Mouse (Mus musculus): ENCODE data around the gene Bnip2.

Bnip2 gene

DNA sequence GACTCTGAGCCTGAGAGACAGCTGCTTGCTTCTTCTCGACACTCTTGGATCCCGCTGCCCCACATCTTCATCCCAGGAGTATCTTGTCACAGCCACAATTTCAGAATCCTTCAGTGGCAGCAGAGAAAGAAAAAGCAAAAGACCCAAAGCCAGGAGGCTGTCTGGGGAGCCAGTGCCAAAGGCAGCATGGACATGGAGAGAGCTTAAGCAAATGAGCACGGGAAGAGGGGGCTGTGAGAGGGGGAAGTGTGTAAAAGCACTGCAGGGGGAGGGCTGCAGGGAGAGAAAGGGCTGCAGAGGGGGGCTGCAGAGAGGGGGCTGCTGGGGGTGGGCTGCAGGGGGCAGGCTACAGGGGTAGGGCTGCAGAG, 60.1 kb downstream of the Bnip2 start:
- no peak for DNase-seq

DNA sequence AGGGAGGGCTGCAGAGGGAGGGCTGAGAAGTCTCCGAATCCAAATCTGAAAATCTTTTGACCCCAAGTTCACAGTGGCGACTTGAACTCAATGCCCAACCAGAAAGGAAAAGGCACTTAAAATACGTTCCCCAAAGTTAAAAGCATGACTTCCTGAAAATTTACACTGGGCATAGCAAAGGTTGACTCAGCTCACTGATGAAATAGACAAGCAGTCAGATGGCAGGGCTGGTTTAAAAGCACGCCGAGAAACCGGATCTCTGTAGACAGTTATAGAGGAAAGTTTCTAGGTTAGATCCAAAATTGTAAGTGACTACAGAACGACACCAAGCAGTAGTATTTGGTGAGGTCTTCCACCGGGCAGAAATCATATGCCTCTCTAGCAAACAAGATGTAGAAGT, 60.6 kb downstream of the Bnip2 start:
- DNase-seq, result no peak

DNA sequence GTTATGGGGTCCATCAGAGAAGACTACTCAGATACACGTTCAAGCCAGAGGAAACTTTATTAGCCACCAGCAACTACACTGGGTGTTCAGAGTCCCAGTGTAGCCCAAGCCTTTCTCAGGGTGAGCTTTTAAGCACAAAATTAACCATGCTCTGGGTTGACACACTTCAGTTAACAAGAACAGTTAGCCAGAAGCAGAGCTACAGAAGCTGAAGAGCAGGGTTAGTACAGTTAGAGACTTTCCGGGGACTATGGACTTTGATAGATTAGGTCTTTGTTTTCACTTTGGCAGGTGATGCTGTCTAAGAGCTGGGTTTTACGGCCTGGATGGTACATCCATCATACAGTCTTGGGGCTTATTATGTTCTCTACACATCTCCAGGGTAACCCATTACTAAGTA, 63.5 kb downstream of the Bnip2 start:
- peak in 1 of 2 experiments; percentile 20 for DNase-seq

DNA sequence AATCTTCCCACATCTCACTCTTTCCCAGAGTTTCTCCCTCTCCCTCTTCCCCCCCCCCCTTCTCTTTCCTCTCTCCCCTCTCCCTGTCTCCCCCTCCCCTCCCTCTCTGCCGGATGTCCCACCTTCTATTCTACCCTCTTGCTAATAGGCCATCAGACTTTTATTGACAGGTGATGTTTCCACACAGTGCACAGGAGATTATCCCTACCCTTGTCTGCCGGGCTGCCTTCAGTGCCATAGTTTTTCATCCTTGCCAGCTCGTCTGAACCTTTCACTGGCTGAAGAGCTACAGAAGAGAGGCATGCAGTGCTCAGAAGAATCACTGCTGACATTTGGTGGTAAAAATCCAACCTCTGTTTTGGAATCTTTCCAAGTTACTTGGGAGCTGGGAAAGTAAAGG, 64.1 kb downstream of the Bnip2 start:
- DNase-seq, result no peak
